Mouse (Mus musculus) erythroblast, embryonic 14.5 days (primary cell): ENCODE data around the gene 8030411F24Rik. TPM values are rescaled to one million over a fixed set of nuclear protein-coding genes. Genes with fewer than 3 reads are reported as not detected.
"Not testable (repeated sequence)": the region's sequence is repeated elsewhere in the genome, so short reads cannot be mapped to it uniquely, and the experiment has no call there.

ENCODE experiments used
- H3K27me3 ChIP-seq: 2 replicates; pipeline ENCODE4 v1.6.1; 2012; ENCODE audit warnings: inconsistent platforms; ENCODE audit not compliant: control insufficient read depth
- H3K36me3 ChIP-seq: 2 replicates; pipeline ENCODE4 v1.6.1; 2012; ENCODE audit warnings: mild to moderate bottlenecking, inconsistent platforms; ENCODE audit not compliant: control insufficient read depth
- H3K4me1 ChIP-seq: 2 replicates; pipeline ENCODE4 v1.6.1; 2012; ENCODE audit warnings: inconsistent platforms; ENCODE audit not compliant: control insufficient read depth
- H3K4me3 ChIP-seq: replicated peaks from 2 replicates; pipeline ENCODE3; 2012; ENCODE audit warnings: moderate library complexity, mild to moderate bottlenecking, inconsistent platforms
- H3K9me3 ChIP-seq: 2 replicates; pipeline ENCODE4 v1.6.1; 2012; ENCODE audit warnings: low read length, inconsistent platforms, mixed read lengths; ENCODE audit not compliant: control insufficient read depth
- GATA1 ChIP-seq: IDR thresholded peaks from 2 replicates; pipeline ENCODE4 v1.6.1; 2012; ENCODE audit warnings: low read length, inconsistent platforms, mixed read lengths
- TAL1 ChIP-seq: IDR thresholded peaks from 3 replicates; pipeline ENCODE4 v1.6.1; 2012; ENCODE audit warnings: low read length, inconsistent platforms, mixed read lengths
- polyA plus RNA-seq: library from polyadenylated mRNA; stranded (reverse); fragments of >175 nt; gene quantifications from 2 replicates; pipeline ENCODE4 v1.2.3, GENCODE M21; 2012

The 8030411F24Rik gene
- not detected in 2 replicates for polyA plus RNA-seq

GRCm38 (mm10) chr2:148781709-148782108 lies at the start of gene 8030411F24Rik:
TSS of gene 8030411F24Rik (plus strand) at chr2:148782009.
- no peaks in the 10 kb centered on the region for H3K4me1 ChIP-seq
- H3K4me3 ChIP-seq = no peak within 1 kb of the TSS
- TF ChIP-seq TAL1 (no peak), GATA1 (no peak)
- H3K27me3 ChIP-seq = no peaks in the 10 kb centered on the region
- no peaks in the 10 kb centered on the region for H3K36me3 ChIP-seq
- no peaks in the 10 kb centered on the region for H3K9me3 ChIP-seq

DNA sequence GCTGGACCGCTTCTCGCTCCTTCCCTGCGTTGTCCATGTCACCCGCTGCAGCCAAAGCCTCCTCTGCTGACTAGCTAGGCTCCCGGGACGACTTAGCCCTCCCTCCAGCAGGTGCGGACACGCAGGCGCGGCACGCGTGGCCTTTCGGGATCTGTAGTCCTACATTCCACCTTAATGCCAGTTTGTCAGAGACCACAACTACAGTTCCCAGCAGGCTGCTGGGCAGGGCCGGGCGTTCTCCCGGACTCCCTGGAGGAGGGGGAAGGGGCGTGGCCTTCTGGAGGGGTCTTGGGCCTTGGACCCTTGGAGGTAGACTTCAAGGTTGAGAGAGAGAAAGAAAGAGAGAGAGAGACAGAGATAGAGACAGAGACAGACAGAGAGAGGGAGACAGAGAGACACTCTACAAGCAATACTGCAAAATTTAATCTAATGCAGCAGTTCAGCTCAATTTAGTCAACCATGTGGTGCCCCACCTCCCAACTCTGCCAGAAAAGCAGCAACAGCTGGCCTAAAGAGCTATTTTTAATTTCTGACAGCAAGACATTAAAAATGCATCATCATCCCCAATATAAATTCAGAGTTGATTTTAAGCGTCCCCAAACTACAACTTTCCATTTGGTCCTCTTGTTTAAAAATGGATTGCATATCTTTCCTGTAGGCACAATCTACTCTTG lies 49.3 kb upstream of the 8030411F24Rik start, which contains the start of gene Napb:
TSS of gene Napb (minus strand) at position 141 of the 674 bp plus-strand sequence.
- Histone ChIP-seq H3K36me3 (no peaks in the 10 kb centered on the region), H3K9me3 (peaks cover 5% of the 10 kb centered on the region; the same call in 1 of the 2 replicates), H3K4me3 (peak within 1 kb of the TSS; percentile 65), H3K4me1 (peaks cover 10% of the 10 kb centered on the region), H3K27me3 (peaks cover 7% of the 10 kb centered on the region)
- TF ChIP-seq TAL1 = no peak

DNA sequence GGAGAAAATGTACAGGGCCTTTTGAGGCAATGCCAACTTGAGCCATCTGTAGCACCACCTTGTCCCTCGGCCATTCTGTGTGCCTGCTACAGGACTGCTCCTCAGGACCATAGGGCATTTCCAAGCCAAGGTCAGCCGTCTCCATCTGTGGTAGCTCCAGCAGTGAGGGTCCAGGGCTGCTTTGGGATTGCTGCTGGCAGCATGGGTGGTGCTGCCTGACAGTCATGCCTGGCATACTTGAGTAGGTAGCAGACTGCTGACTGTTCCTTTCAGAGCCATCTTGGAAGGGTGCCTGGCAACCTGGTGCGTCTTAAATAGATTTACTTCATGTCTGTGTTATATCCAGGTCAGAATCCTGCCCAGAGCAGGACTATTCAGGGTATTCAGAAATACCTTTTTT lies 38.8 kb upstream of the 8030411F24Rik start:
- Histone ChIP-seq H3K9me3 (no peaks in the 10 kb centered on the region), H3K4me3 (no peak overlapping the region), H3K36me3 (no peaks in the 10 kb centered on the region), H3K4me1 (no peaks in the 10 kb centered on the region), H3K27me3 (no peaks in the 10 kb centered on the region)
- no peak for TF ChIP-seq TAL1
- TF ChIP-seq GATA1 = no peak

DNA sequence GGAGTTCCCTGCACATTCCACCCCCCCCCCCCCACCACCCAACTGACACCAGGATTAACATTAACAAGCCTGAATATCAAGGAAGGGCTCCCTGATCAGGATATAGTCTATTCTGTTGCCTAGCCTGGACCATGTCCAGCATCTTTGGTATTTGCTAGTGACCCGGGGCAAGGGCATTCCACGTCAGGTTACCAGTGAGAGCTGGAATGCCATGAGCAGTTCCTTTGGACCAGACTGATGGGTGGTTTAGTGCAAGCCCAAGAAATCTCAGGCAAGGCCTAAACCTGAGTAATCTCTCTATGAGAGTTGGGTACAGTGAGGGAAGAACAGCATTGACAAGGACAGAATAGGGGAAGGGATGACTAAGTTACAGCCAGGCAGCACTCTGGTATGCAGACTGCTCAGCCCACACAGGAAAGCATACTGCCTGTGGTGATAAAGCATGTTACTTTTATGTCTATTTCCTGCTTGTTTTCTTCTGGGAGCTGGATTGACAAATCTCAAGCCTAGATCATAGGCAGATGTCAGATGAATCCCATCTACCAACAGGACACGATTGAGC lies 37.9 kb upstream of the 8030411F24Rik start:
- Histone ChIP-seq H3K4me3 (no peak overlapping the region), H3K9me3 (no peaks in the 10 kb centered on the region), H3K27me3 (no peaks in the 10 kb centered on the region), H3K36me3 (no peaks in the 10 kb centered on the region), H3K4me1 (no peaks in the 10 kb centered on the region)
- TF ChIP-seq TAL1 = no peak
- TF ChIP-seq GATA1 = no peak

GRCm38 (mm10) chr2:148750058-148750457 lies 31.8 kb upstream of the 8030411F24Rik start, which contains the start of gene Cstl1:
TSS of gene Cstl1 (plus strand) at chr2:148750358.
- Histone ChIP-seq H3K4me1 (peaks cover 2% of the 10 kb centered on the region; the same call in 1 of the 2 replicates), H3K36me3 (no peaks in the 10 kb centered on the region), H3K27me3 (no peaks in the 10 kb centered on the region), H3K4me3 (no peak within 1 kb of the TSS), H3K9me3 (no peaks in the 10 kb centered on the region)
- TF ChIP-seq GATA1 (no peak), TAL1 (no peak)

GRCm38 (mm10) chr2:148751893-148752813 lies 29.7 kb upstream of the 8030411F24Rik start:
- Histone ChIP-seq H3K9me3 (no peaks in the 10 kb centered on the region), H3K27me3 (no peaks in the 10 kb centered on the region), H3K36me3 (no peaks in the 10 kb centered on the region), H3K4me3 (peak overlapping the region; percentile 25), H3K4me1 (peaks cover 2% of the 10 kb centered on the region; the same call in 1 of the 2 replicates)
- TF ChIP-seq GATA1 = no peak
- no peak for TF ChIP-seq TAL1

GRCm38 (mm10) chr2:148754310-148754846 lies 27.4 kb upstream of the 8030411F24Rik start:
- Histone ChIP-seq H3K36me3 (no peaks in the 10 kb centered on the region), H3K27me3 (no peaks in the 10 kb centered on the region), H3K9me3 (no peaks in the 10 kb centered on the region), H3K4me1 (peaks cover 2% of the 10 kb centered on the region; the same call in 1 of the 2 replicates), H3K4me3 (no peak overlapping the region)
- no peak for TF ChIP-seq TAL1
- no peak for TF ChIP-seq GATA1

DNA sequence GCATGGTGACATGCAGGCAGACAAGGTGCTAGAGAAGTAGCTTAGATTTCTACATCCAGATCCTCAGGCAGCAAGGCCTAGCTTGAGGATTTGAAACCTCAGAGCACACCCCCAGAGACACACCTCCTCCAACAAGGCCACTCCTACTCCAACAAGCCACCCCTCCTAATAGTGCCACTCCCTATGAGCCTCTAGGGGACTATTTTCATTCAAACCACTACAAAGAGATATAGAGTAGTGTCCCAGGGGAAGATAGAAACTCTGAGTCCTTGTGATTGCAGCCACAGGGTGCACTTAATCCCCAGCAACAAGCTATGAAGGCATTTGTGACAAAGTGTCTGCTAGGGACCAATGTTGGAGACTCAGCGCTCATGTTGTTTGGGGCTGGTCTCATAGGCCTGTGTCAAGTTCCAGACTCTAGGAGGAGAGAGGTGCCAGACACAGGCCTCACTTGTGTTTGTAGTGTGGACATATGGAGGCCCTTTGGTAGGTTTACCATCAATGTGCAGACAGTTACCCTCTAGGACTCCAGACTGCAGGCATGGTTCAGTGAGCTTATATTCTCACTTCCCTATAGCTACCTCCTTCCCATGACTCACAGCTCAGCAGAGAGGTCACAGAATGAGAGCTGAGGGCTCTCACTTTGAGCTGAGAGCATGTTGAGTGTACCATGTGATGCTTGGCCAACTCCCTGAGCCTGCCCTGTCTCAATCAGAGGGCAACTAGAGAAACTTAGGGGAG lies 18.0 kb upstream of the 8030411F24Rik start:
- Histone ChIP-seq H3K4me1 (no peaks in the 10 kb centered on the region), H3K27me3 (no peaks in the 10 kb centered on the region), H3K9me3 (no peaks in the 10 kb centered on the region), H3K36me3 (no peaks in the 10 kb centered on the region), H3K4me3 (no peak overlapping the region)
- TF ChIP-seq GATA1 = no peak
- TF ChIP-seq TAL1 = no peak

DNA sequence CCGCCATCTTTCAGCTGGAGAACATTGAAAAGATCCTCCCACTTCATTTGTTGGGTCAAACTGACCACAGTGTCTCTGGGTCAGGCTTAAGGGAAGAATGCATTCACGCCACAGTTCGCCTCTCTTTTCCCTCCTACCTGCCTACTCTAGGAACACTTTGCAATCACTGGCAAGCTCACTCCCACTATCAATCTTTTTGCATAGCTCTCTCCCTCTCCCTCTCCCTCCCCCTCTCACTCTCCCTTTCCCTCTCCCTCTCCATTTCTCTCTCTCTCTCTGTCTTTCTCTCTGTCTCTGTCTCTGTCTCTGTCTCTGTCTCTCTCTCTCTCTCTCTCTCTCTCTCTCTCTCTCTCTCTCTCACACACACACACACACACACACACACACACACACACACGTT lies 10.4 kb upstream of the 8030411F24Rik start, which contains the start of gene Cst11:
TSS of gene Cst11 (minus strand) at position 101 of the 400 bp plus-strand sequence.
- not testable (repeated sequence) for H3K9me3 ChIP-seq, H3K27me3 ChIP-seq, H3K36me3 ChIP-seq, H3K4me1 ChIP-seq, H3K4me3 ChIP-seq
